Mouse (Mus musculus) small intestine, adult 2 months (tissue): ENCODE data around the gene Rarg.

ENCODE experiments used
- CTCF ChIP-seq: fragments of 200-500 bp; IDR thresholded peaks from 2 replicates; pipeline ENCODE4 v1.5.1; 2012; ENCODE audit warnings: low read depth, mild to moderate bottlenecking, control low read depth, inconsistent platforms, low read length, moderate library complexity, mixed read lengths; ENCODE audit not compliant: insufficient replicate concordance, insufficient read length; ENCODE audit errors: extremely low read depth
- POLR2A ChIP-seq: fragments of 200-500 bp; IDR thresholded peaks from 2 replicates; pipeline ENCODE4 v1.6.1; 2012; ENCODE audit warnings: low read depth, mild to moderate bottlenecking, control low read depth, inconsistent platforms, low read length, moderate library complexity

DNA sequence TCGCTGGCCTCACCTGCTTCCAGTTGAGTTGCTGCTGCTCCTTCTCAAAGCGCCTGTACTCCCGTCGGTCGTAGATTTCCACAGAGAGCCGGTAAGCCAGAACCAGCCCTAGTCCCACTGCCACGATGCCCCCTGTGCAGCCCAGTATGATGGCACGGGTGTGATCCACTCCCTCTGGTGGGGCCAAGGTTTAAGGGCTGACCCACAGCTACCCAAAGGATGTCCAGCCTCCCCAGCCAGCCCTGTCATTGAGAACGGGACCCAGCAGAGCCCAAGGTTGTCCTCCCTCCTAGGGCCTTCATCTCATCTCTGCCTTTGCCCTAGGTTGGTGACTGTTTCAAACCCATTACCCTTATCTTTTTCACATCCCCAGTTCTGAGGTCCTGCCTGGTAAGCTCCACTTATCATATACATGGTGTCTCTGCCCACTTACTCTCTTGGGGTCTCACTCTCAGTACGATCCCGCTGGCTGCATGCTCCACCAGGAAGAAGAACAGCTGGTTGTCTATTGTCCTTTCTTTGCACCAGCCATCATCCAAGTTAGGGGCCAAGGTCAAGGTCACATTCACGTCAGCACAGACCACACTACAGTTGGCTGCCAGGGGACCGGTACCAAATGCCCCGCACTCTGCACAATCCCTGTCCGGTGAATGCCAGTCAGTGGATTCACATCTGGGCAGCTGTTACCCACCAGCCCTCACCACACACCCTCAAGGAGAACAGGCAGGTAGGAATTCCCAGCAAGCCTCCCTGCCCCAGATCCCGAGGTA lies 40.7 kb downstream of the Rarg start:
- TF ChIP-seq CTCF (no peak), POLR2A (no peak)
